Mouse (Mus musculus) forebrain, embryonic 13.5 days (tissue): ENCODE results near the gene Olfr707. TPM values are rescaled to one million over a fixed set of nuclear protein-coding genes. Genes with fewer than 3 reads are reported as not detected.
"Not testable (repeated sequence)": the region's sequence is repeated elsewhere in the genome, so short reads cannot be mapped to it uniquely, and the experiment has no call there.

ENCODE experiments used
- ATAC-seq: fragments of 200-750 bp; cut with Nextera tagmentation; 2 replicates; pipeline ENCODE4 v1.8.0; 2017
- H3K27ac ChIP-seq: fragments of 300-500 bp; sonication (generic); 2 replicates; pipeline ENCODE4 v1.5.1; 2015; ENCODE audit warnings: inconsistent platforms, mild to moderate bottlenecking, moderate library complexity
- H3K27me3 ChIP-seq: fragments of 300-500 bp; sonication (generic); 2 replicates; pipeline ENCODE4 v1.6.1; 2015; ENCODE audit warnings: mild to moderate bottlenecking, inconsistent platforms
- H3K36me3 ChIP-seq: fragments of 300-500 bp; sonication (generic); 2 replicates; pipeline ENCODE4 v1.6.1; 2015; ENCODE audit warnings: mild to moderate bottlenecking, inconsistent platforms; ENCODE audit not compliant: poor library complexity, severe bottlenecking
- H3K4me1 ChIP-seq: fragments of 300-500 bp; sonication (generic); 2 replicates; pipeline ENCODE4 v1.6.1; 2015; ENCODE audit warnings: inconsistent platforms
- H3K4me2 ChIP-seq: fragments of 300-500 bp; sonication (generic); 2 replicates; pipeline ENCODE4 v1.6.1; 2015; ENCODE audit warnings: inconsistent platforms, mild to moderate bottlenecking, moderate library complexity
- H3K4me3 ChIP-seq: fragments of 300-500 bp; sonication (generic); 2 replicates; pipeline ENCODE4 v1.5.1; 2015; ENCODE audit warnings: mild to moderate bottlenecking, inconsistent platforms
- H3K9ac ChIP-seq: fragments of 300-500 bp; sonication (generic); 2 replicates; pipeline ENCODE4 v1.6.1; 2015; ENCODE audit warnings: mild to moderate bottlenecking, inconsistent platforms
- H3K9me3 ChIP-seq: fragments of 300-500 bp; sonication (generic); replicated peaks from 2 replicates; pipeline ENCODE4 v1.6.1; 2016; ENCODE audit warnings: inconsistent platforms
- WGBS: fragments of 180-500 bp; shearing (Covaris S2); methylation state at CpG from one replicate; pipeline ENCODE4 v1.1.7; 2015; 5-methylcytosine and 5-hydroxymethylcytosine counted together
- polyA plus RNA-seq: library from polyadenylated mRNA; unstranded; fragments of >200 nt; fragmentation: Nextera tagmentation; extraction: Ambion mirVana; gene quantifications from 2 replicates; pipeline ENCODE4 v1.2.1, GENCODE M21; 2015

Olfr707 gene
- polyA plus RNA-seq: not detected in 2 replicates

GRCm38 (mm10) chr7:106901141-106901540 lies at the start of gene Olfr707:
Olfr707 (minus strand) TSS chr7:106901241.
- not testable (repeated sequence) for H3K4me2 ChIP-seq, H3K36me3 ChIP-seq, H3K27ac ChIP-seq, ATAC-seq, H3K4me1 ChIP-seq, H3K27me3 ChIP-seq, H3K4me3 ChIP-seq, H3K9ac ChIP-seq, H3K9me3 ChIP-seq
- 88% methylated on average over 3 of the region's 3 CpGs for WGBS

GRCm38 (mm10) chr7:106948212-106948611 lies 47.2 kb upstream of the Olfr707 start, which contains the start of gene Olfr710:
Olfr710 (minus strand) TSS chr7:106948312.
- Histone ChIP-seq H3K36me3 (no peaks in the 10 kb centered on the region), H3K27ac (no peak within 1 kb of the TSS), H3K27me3 (no peaks in the 10 kb centered on the region), H3K4me3 (no peak within 1 kb of the TSS), H3K9me3 (no peaks in the 10 kb centered on the region), H3K4me1 (no peaks in the 10 kb centered on the region), H3K4me2 (no peak within 1 kb of the TSS), H3K9ac (no peak within 1 kb of the TSS)
- WGBS: 80% methylated on average over 3 of the region's 3 CpGs
- no peak for ATAC-seq

GRCm38 (mm10) chr7:106932119-106932518 lies 31.1 kb upstream of the Olfr707 start, which contains the start of gene Olfr709-ps1:
Olfr709-ps1 (minus strand) TSS chr7:106932219.
- Histone ChIP-seq H3K4me1 (no peaks in the 10 kb centered on the region), H3K27ac (no peak within 1 kb of the TSS), H3K9ac (no peak within 1 kb of the TSS), H3K4me2 (no peak within 1 kb of the TSS), H3K4me3 (no peak within 1 kb of the TSS), H3K36me3 (no peaks in the 10 kb centered on the region), H3K27me3 (no peaks in the 10 kb centered on the region), H3K9me3 (no peaks in the 10 kb centered on the region)
- ATAC-seq: no peak

GRCm38 (mm10) chr7:106920961-106921360 lies 19.9 kb upstream of the Olfr707 start:
- WGBS: 88% methylated on average over 7 of the region's 7 CpGs
- ATAC-seq: not testable (repeated sequence)

GRCm38 (mm10) chr7:106907676-106908075 lies 6.6 kb upstream of the Olfr707 start, which contains the start of gene Olfr1532-ps1:
Olfr1532-ps1 (plus strand) TSS chr7:106908001.
- Histone ChIP-seq H3K9ac (no peak within 1 kb of the TSS), H3K4me2 (no peak within 1 kb of the TSS), H3K27me3 (no peaks in the 10 kb centered on the region), H3K4me1 (no peaks in the 10 kb centered on the region), H3K36me3 (no peaks in the 10 kb centered on the region), H3K27ac (no peak within 1 kb of the TSS), H3K9me3 (no peaks in the 10 kb centered on the region), H3K4me3 (no peak within 1 kb of the TSS)
- no peak for ATAC-seq
- 71% methylated on average over 2 of the region's 2 CpGs for WGBS

More at GRCm38 (mm10) chr7:106920961-106921360, 19.9 kb upstream of the Olfr707 start:
- not testable (repeated sequence) for H3K27me3 ChIP-seq, H3K4me1 ChIP-seq, H3K9me3 ChIP-seq, H3K36me3 ChIP-seq, H3K9ac ChIP-seq, H3K4me3 ChIP-seq, H3K27ac ChIP-seq, H3K4me2 ChIP-seq

GRCm38 (mm10) chr7:106888062-106888461 lies 13.0 kb downstream of the Olfr707 start, which contains the start of gene Olfr706:
Olfr706 (minus strand) TSS chr7:106888162.
- no peaks in the 10 kb centered on the region for H3K27me3 ChIP-seq
- no peaks in the 10 kb centered on the region for H3K4me1 ChIP-seq
- no peaks in the 10 kb centered on the region for H3K9me3 ChIP-seq
- H3K36me3 ChIP-seq: no peaks in the 10 kb centered on the region
- no peak within 1 kb of the TSS for H3K4me2 ChIP-seq
- no peak within 1 kb of the TSS for H3K4me3 ChIP-seq
- 87% methylated on average over 2 of the region's 2 CpGs for WGBS
- ATAC-seq: no peak
- no peak within 1 kb of the TSS for H3K9ac ChIP-seq
- H3K27ac ChIP-seq: no peak within 1 kb of the TSS

- no peak for ATAC-seq
- Histone ChIP-seq H3K27ac (no peak within 1 kb of the TSS), H3K36me3 (no peaks in the 10 kb centered on the region), H3K9ac (no peak within 1 kb of the TSS), H3K4me1 (no peaks in the 10 kb centered on the region), H3K4me2 (no peak within 1 kb of the TSS), H3K4me3 (no peak within 1 kb of the TSS), H3K27me3 (no peaks in the 10 kb centered on the region), H3K9me3 (no peaks in the 10 kb centered on the region)
- 81% methylated on average over 3 of the region's 3 CpGs for WGBS
Observed at GRCm38 (mm10) chr7:106876791-106877190, 24.2 kb downstream of the Olfr707 start, which contains the start of gene Olfr705. Olfr705 (minus strand) TSS chr7:106876891.

- Histone ChIP-seq H3K4me3 (no peak within 1 kb of the TSS), H3K9ac (no peak within 1 kb of the TSS), H3K27me3 (no peaks in the 10 kb centered on the region), H3K36me3 (no peaks in the 10 kb centered on the region), H3K4me1 (no peaks in the 10 kb centered on the region), H3K4me2 (no peak within 1 kb of the TSS), H3K27ac (no peak within 1 kb of the TSS), H3K9me3 (no peaks in the 10 kb centered on the region)
- ATAC-seq: no peak
Observed at GRCm38 (mm10) chr7:106862885-106863284, 38.2 kb downstream of the Olfr707 start, which contains the start of gene Olfr704. Olfr704 (plus strand) TSS chr7:106863185.

- Histone ChIP-seq H3K36me3 (no peaks in the 10 kb centered on the region), H3K4me1 (no peaks in the 10 kb centered on the region), H3K9me3 (peaks cover 6% of the 10 kb centered on the region; the same call in 1 of the 2 replicates), H3K27ac (no peak within 1 kb of the TSS), H3K27me3 (no peaks in the 10 kb centered on the region), H3K4me3 (no peak within 1 kb of the TSS), H3K9ac (no peak within 1 kb of the TSS), H3K4me2 (no peak within 1 kb of the TSS)
- ATAC-seq: no peak
- 53% methylated on average over 2 of the region's 2 CpGs for WGBS
Observed at GRCm38 (mm10) chr7:106843060-106843459, 58.0 kb downstream of the Olfr707 start, which contains the start of gene Olfr703. Olfr703 (plus strand) TSS chr7:106843360.

Other genes with a start within 250 kb of the Olfr707 start
- not detected in 2 replicates for gene Olfr693, start 220.7 kb downstream of the Olfr707 start, polyA plus RNA-seq
- not detected in 2 replicates for gene Olfr694, start 209.4 kb downstream of the Olfr707 start, polyA plus RNA-seq
- not detected in 2 replicates for gene Olfr695, start 184.8 kb downstream of the Olfr707 start, polyA plus RNA-seq
- not detected in 2 replicates for gene Olfr697, start 158.8 kb downstream of the Olfr707 start, polyA plus RNA-seq
- gene Olfr698, start 145.8 kb downstream of the Olfr707 start, polyA plus RNA-seq: not detected in 2 replicates
- gene Olfr699, start 108.0 kb downstream of the Olfr707 start, polyA plus RNA-seq: not detected in 2 replicates
- not detected in 2 replicates for gene Olfr700, start 92.4 kb downstream of the Olfr707 start, polyA plus RNA-seq
- gene Olfr701, start 87.1 kb downstream of the Olfr707 start, polyA plus RNA-seq: not detected in 2 replicates
- not detected in 2 replicates for gene Olfr702, start 67.3 kb downstream of the Olfr707 start, polyA plus RNA-seq
- gene Olfr703, start 57.9 kb downstream of the Olfr707 start, polyA plus RNA-seq: not detected in 2 replicates
- not detected in 2 replicates for gene Olfr704, start 38.1 kb downstream of the Olfr707 start, polyA plus RNA-seq
- gene Olfr705, start 24.4 kb downstream of the Olfr707 start, polyA plus RNA-seq: not detected in 2 replicates
- gene Olfr706, start 13.1 kb downstream of the Olfr707 start, polyA plus RNA-seq: not detected in 2 replicates
- not detected in 2 replicates for gene Olfr1532-ps1, start 6.8 kb upstream of the Olfr707 start, polyA plus RNA-seq
- not detected in 2 replicates for gene Olfr709-ps1, start 31.0 kb upstream of the Olfr707 start, polyA plus RNA-seq
- not detected in 2 replicates for gene Olfr710, start 47.1 kb upstream of the Olfr707 start, polyA plus RNA-seq
- not detected in 2 replicates for gene Olfr6, start 62.7 kb upstream of the Olfr707 start, polyA plus RNA-seq
- not detected in 2 replicates for gene Olfr711, start 74.2 kb upstream of the Olfr707 start, polyA plus RNA-seq
- gene Olfr2, start 104.8 kb upstream of the Olfr707 start, polyA plus RNA-seq: not detected in 2 replicates
- gene Olfr713, start 129.9 kb upstream of the Olfr707 start, polyA plus RNA-seq: not detected in 2 replicates
- not detected in 2 replicates for gene Olfr714, start 169.7 kb upstream of the Olfr707 start, polyA plus RNA-seq
- gene Olfr17, start 192.0 kb upstream of the Olfr707 start, polyA plus RNA-seq: not detected in 2 replicates
- gene Olfr715b, start 209.1 kb upstream of the Olfr707 start, polyA plus RNA-seq: not detected in 2 replicates
- not detected in 2 replicates for gene Olfr715, start 229.8 kb upstream of the Olfr707 start, polyA plus RNA-seq
- gene Olfr716, start 237.1 kb upstream of the Olfr707 start, polyA plus RNA-seq: not detected in 2 replicates